Mouse (Mus musculus) limb, embryonic 14.5 days (tissue): ENCODE measurements around the gene Sync. TPM values are rescaled to one million over a fixed set of nuclear protein-coding genes. Genes with fewer than 3 reads are reported as not detected.
A peak's percentile ranks its signal among the peaks of the same experiment; 100 is the strongest.

Source experiments
- ATAC-seq: fragments of 200-750 bp; cut with Nextera tagmentation; 2 replicates; pipeline ENCODE4 v1.8.0; 2017; ENCODE audit warnings: low read depth, moderate number of reproducible peaks, moderate TSS enrichment; ENCODE audit not compliant: low FRiP score
- DNase-seq: peaks from one replicate; pipeline ENCODE4 v3.0.0-alpha.2; 2015; ENCODE audit warnings: low spot score
- H3K27ac ChIP-seq: fragments of 300-500 bp; sonication (generic); replicated peaks from 2 replicates; pipeline ENCODE4 v1.5.1; 2014; ENCODE audit warnings: low read depth, mild to moderate bottlenecking, low read length, moderate library complexity, mixed read lengths
- H3K27me3 ChIP-seq: fragments of 300-500 bp; sonication (generic); 2 replicates; pipeline ENCODE4 v1.6.1; 2014; ENCODE audit warnings: low read length, mixed read lengths; ENCODE audit not compliant: control insufficient read depth, insufficient read depth
- H3K36me3 ChIP-seq: fragments of 300-500 bp; sonication (generic); 2 replicates; pipeline ENCODE4 v1.6.1; 2014; ENCODE audit warnings: mild to moderate bottlenecking, low read length, moderate library complexity, mixed read lengths; ENCODE audit not compliant: control insufficient read depth, insufficient read depth
- H3K4me1 ChIP-seq: fragments of 300-500 bp; sonication (generic); 2 replicates; pipeline ENCODE4 v1.6.1; 2014; ENCODE audit warnings: antibody characterized with exemption, low read length, mixed read lengths; ENCODE audit not compliant: control insufficient read depth, insufficient read depth
- H3K4me2 ChIP-seq: fragments of 300-500 bp; sonication (generic); replicated peaks from 2 replicates; pipeline ENCODE4 v1.6.1; 2014; ENCODE audit warnings: low read depth, mild to moderate bottlenecking, low read length, moderate library complexity; ENCODE audit not compliant: severe bottlenecking
- H3K4me3 ChIP-seq: fragments of 300-500 bp; sonication (generic); replicated peaks from 2 replicates; pipeline ENCODE4 v1.5.1; 2014; ENCODE audit warnings: low read length
- H3K9ac ChIP-seq: fragments of 300-500 bp; sonication (generic); 2 replicates; pipeline ENCODE4 v1.6.1; 2014; ENCODE audit warnings: mild to moderate bottlenecking, low read depth, low read length, moderate library complexity; ENCODE audit not compliant: severe bottlenecking
- H3K9me3 ChIP-seq: fragments of 300-500 bp; sonication (generic); 2 replicates; pipeline ENCODE4 v1.6.1; 2016; ENCODE audit warnings: low read length; ENCODE audit not compliant: control insufficient read depth
- POLR2A ChIP-seq: fragments of 200-500 bp; IDR thresholded peaks from 2 replicates; pipeline ENCODE4 v1.8.0; 2012; ENCODE audit warnings: inconsistent platforms, mild to moderate bottlenecking, moderate library complexity, borderline replicate concordance; ENCODE audit not compliant: insufficient read depth, insufficient read length; ENCODE audit errors: extremely low read depth
- WGBS: fragments of 180-500 bp; shearing (Covaris S2); extraction: QIAGEN DNeasy Blood & Tissue Kit; methylation state at CpG from one replicate; pipeline ENCODE4 v1.1.7; 2014; 5-methylcytosine and 5-hydroxymethylcytosine counted together
- polyA plus RNA-seq, 2 experiments: library from polyadenylated mRNA; depleted of rRNA in 1 of 2; stranded (reverse) in 1 of 2; unstranded in 1 of 2; fragments of >200 nt; fragmentation: Nextera tagmentation in 1 of 2; extraction: Ambion mirVana in 1 of 2; gene quantifications; 2 replicates each; pipeline versions ENCODE4 v1.2.1 to v1.2.3; 2012 to 2014

Gene Sync
- polyA plus RNA-seq, 2 experiments = 5.3 to 6.1 TPM

DNA sequence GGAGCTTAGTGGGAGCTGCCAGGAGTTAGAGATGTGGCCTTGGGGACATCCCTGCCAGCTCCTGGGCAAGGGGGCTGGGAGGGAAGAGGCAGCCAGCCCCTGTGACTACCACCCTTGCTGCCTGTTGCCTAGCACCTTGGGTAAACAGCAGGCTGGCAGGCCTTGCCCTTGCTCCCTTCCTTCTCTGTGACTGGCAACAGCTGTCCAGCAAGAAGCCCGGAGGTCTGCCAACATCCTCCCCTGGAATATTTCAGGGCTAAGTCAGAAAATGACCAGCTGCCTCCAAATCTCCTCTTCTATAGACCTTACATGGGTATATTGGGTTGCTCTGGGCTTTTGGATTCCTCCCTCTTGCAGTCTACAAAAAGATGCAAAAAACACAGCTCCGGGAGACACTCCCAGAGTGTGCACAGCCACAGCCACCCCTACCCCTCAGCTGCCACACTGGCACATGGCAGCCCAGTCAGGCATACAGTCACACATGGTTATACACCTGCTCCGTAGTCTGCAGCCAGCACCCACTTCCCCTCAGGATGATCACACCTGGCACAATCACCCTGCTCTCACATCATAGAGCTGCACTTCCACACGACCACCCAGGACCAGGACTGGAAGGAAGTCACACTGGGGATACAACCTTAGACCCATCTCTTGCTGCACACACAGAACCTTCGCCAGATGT, 1.3 kb upstream of the Sync start:
- TF ChIP-seq POLR2A = no peak
- 0 out of 2 replicates have a peak overlapping the region, but pooled peaks have one; percentile 20 for H3K27ac ChIP-seq
- H3K4me1 ChIP-seq = peaks cover 7% of the 10 kb centered on the region; the same call in 1 of the 2 replicates
- peak overlapping the region; percentile 57 for H3K4me3 ChIP-seq
- H3K9ac ChIP-seq = no peak overlapping the region
- no peaks in the 10 kb centered on the region for H3K36me3 ChIP-seq
- H3K27me3 ChIP-seq = peaks cover 6% of the 10 kb centered on the region
- no peaks in the 10 kb centered on the region for H3K9me3 ChIP-seq
- DNase-seq = peak; percentile 50
- ATAC-seq = peak; percentile 41; the same call in 1 of the 2 replicates
- H3K4me2 ChIP-seq = peak overlapping the region; percentile 98
- 71% methylated on average over 5 of the region's 5 CpGs for WGBS

DNA sequence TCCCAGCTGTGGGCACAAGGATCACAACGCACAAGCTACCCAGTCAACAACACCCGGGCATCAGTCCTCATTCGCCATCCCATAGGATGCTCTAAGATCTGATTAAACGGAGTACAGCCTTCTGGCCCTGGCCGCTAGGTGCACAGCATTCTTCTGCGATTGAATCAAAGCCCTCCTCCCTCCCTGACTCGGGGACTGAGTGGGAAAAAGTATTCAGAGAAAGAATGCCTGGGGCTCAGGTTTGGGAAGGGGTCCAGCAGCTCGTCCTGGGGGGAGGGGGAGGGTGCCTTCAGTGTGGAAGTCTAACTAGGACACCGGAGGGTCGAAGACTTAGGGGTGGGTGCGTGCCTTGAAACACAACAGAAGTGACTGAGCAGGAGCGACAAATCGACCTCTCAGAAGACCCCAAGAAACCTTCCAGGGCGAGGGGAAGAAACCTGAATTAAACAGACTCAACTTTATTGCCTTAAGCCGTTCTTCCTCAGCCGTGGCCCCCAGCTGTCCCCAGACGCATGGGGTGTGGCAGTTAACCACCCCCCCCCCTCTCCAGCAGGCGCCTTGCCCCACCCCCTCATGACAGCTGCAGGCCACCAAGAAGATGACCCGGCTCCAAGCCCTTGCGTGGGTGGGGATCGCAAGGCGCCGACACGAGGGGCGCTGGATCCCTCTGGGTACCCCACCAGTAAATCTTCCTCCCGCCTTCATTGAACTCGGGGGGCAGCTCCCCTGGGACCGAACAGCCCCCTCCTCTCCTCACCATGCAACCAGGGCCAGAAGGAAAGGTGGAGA, 540 bp upstream of the Sync start:
- peaks cover 6% of the 10 kb centered on the region for H3K27me3 ChIP-seq
- H3K9me3 ChIP-seq = no peaks in the 10 kb centered on the region
- WGBS = 4% methylated on average over 25 of the region's 28 CpGs
- no peak for TF ChIP-seq POLR2A
- H3K4me3 ChIP-seq = peak overlapping the region; percentile 57
- peaks cover 7% of the 10 kb centered on the region; the same call in 1 of the 2 replicates for H3K4me1 ChIP-seq
- peak; percentile 62 for DNase-seq
- peak overlapping the region; percentile 98 for H3K4me2 ChIP-seq
- no peaks in the 10 kb centered on the region for H3K36me3 ChIP-seq
- ATAC-seq = peak; percentile 70
- peak overlapping the region; percentile 63 for H3K9ac ChIP-seq
- peak overlapping the region; percentile 43; the same call in 1 of the 2 replicates for H3K27ac ChIP-seq

DNA sequence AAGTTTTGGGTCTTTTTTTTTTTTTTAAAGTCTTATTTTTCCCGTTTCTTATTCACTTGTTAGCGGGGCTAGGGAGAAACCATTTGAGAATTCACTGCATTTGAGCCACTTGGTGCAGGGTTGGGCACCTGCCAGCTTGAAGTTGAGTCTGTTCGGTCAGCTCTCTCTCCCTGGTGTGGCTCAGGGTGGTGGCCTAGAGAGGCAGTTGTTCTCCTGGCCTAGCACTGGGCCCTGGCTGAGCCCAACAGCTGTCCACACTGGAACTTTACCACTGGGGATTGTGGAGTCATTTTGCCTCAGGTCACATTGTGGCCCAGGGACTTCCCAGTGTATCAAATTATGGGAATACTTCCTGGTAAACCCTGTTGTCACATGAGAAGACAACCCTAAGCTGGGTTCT, 650 bp downstream of the Sync start:
- ATAC-seq = peak; percentile 34; the same call in 1 of the 2 replicates
- peak overlapping the region; percentile 98; the same call in 1 of the 2 replicates for H3K4me2 ChIP-seq
- no peak overlapping the region for H3K9ac ChIP-seq
- no peak overlapping the region for H3K27ac ChIP-seq
- DNase-seq = peak; percentile 26
- peaks cover 9% of the 10 kb centered on the region; the same call in 1 of the 2 replicates for H3K4me1 ChIP-seq
- WGBS = 19% methylated on average over 3 of the region's 3 CpGs
- peak overlapping the region; percentile 57 for H3K4me3 ChIP-seq
- no peaks in the 10 kb centered on the region for H3K36me3 ChIP-seq
- peaks cover 6% of the 10 kb centered on the region for H3K27me3 ChIP-seq
- no peak for TF ChIP-seq POLR2A
- no peaks in the 10 kb centered on the region for H3K9me3 ChIP-seq

DNA sequence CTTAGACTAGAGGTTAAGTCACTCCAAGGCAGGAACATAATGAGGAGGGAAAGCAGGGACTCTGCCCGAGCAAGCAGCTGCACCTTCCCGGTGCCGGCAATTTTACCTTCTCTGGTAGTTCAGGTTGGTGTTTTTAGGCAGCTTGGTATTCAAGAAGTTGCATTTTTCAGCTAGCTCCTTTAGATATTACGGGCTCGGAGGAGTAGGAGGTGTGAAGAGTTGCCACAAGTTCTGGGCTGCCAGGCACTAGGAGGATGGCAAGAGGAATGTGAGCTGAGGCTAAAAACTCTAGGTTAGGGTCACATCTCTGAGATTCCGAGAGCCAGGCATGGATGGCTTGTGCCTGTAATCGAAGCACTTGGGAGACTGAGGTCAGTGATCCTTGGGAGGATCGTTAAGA, 2.3 kb downstream of the Sync start:
- H3K27me3 ChIP-seq = peaks cover 6% of the 10 kb centered on the region
- H3K4me1 ChIP-seq = peaks cover 18% of the 10 kb centered on the region
- no peak overlapping the region for H3K4me3 ChIP-seq
- no peaks in the 10 kb centered on the region for H3K36me3 ChIP-seq
- 88% methylated on average over 8 of the region's 8 CpGs for WGBS
- H3K4me2 ChIP-seq = no peak overlapping the region
- no peak overlapping the region for H3K9ac ChIP-seq
- H3K27ac ChIP-seq = no peak overlapping the region
- TF ChIP-seq POLR2A = no peak
- ATAC-seq (no peak), DNase-seq (no peak)
- no peaks in the 10 kb centered on the region for H3K9me3 ChIP-seq

DNA sequence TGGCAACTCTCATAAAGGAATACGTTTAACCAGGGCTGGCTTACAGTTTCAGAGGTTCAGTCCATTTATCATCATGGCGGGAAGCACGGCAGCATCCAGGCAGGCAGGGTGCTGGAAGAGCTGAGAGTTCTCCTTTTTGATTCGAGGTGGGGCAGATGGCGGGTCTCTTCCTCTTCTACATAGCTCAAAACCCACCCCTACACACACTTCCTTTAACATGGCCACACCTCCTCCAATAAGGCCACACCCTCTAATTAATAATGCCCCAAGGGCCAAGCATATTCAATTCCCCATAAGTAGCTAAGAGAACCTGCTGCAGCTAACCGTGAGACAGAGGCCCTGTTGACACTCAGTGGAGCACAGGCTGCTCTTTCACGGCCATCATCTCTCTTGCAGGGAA, 5.4 kb downstream of the Sync start:
- H3K27me3 ChIP-seq = no peaks in the 10 kb centered on the region

More for the DNA sequence above, 5.4 kb downstream of the Sync start:
- no peak for TF ChIP-seq POLR2A
- H3K36me3 ChIP-seq = no peaks in the 10 kb centered on the region
- H3K4me1 ChIP-seq = peaks cover 11% of the 10 kb centered on the region
- no peak overlapping the region for H3K9ac ChIP-seq
- DNase-seq (no peak), ATAC-seq (no peak)
- H3K9me3 ChIP-seq = no peaks in the 10 kb centered on the region
- H3K27ac ChIP-seq = no peak overlapping the region
- no peak overlapping the region for H3K4me2 ChIP-seq
- WGBS = 65% methylated on average over 7 of the region's 7 CpGs
- H3K4me3 ChIP-seq = no peak overlapping the region
